Mouse (Mus musculus) B cell, adult 2 months (primary cell): ENCODE data around the gene Hmcn2.

Experiments used
- DNase-seq, 2 experiments: peaks; one replicate each; pipeline ENCODE4 v3.0.0; 2022

Gene Hmcn2

GRCm38 (mm10) chr2:31420914-31421313 lies 106.7 kb downstream of the Hmcn2 start:
- DNase-seq = no peak

GRCm38 (mm10) chr2:31422576-31422975 lies 108.4 kb downstream of the Hmcn2 start:
- DNase-seq = no peak

GRCm38 (mm10) chr2:31431477-31431876 lies 117.3 kb downstream of the Hmcn2 start:
- no peak for DNase-seq

- no peak for DNase-seq
These were observed 120.5 kb downstream of the Hmcn2 start for GRCm38 (mm10) chr2:31434746-31435145.

GRCm38 (mm10) chr2:31435567-31435966 lies 121.4 kb downstream of the Hmcn2 start:
- DNase-seq = peak; percentile 56 to 63

- DNase-seq = no peak
These were observed 123.4 kb downstream of the Hmcn2 start for GRCm38 (mm10) chr2:31437480-31438245.

- no peak for DNase-seq
These were observed 125.4 kb downstream of the Hmcn2 start for GRCm38 (mm10) chr2:31439576-31439975.

- no peak for DNase-seq
These were observed 128.4 kb downstream of the Hmcn2 start for GRCm38 (mm10) chr2:31442480-31443160.

- DNase-seq = no peak
These were observed 131.8 kb downstream of the Hmcn2 start for GRCm38 (mm10) chr2:31446036-31446435.

- no peak for DNase-seq
These were observed 132.2 kb downstream of the Hmcn2 start for GRCm38 (mm10) chr2:31446456-31446855.

GRCm38 (mm10) chr2:31447536-31447935 lies 133.3 kb downstream of the Hmcn2 start:
- no peak for DNase-seq

- DNase-seq = no peak
These were observed 134.7 kb downstream of the Hmcn2 start for GRCm38 (mm10) chr2:31448756-31449440.

- no peak for DNase-seq
These were observed 135.2 kb downstream of the Hmcn2 start for GRCm38 (mm10) chr2:31449441-31449815.

GRCm38 (mm10) chr2:31449902-31450301 lies 135.7 kb downstream of the Hmcn2 start:
- no peak for DNase-seq

GRCm38 (mm10) chr2:31450661-31451060 lies 136.4 kb downstream of the Hmcn2 start:
- DNase-seq = no peak

- no peak for DNase-seq
These were observed 137.3 kb downstream of the Hmcn2 start for GRCm38 (mm10) chr2:31451530-31451929.

GRCm38 (mm10) chr2:31453011-31453410 lies 138.8 kb downstream of the Hmcn2 start:
- DNase-seq = no peak

- no peak for DNase-seq
These were observed 139.5 kb downstream of the Hmcn2 start for GRCm38 (mm10) chr2:31453559-31454177.

GRCm38 (mm10) chr2:31454280-31454679 lies 140.1 kb downstream of the Hmcn2 start:
- no peak for DNase-seq

- DNase-seq = peak in 1 of 2 experiments; percentile 40
These were observed 141.2 kb downstream of the Hmcn2 start for GRCm38 (mm10) chr2:31455418-31455817.

GRCm38 (mm10) chr2:31458460-31458859 lies 144.2 kb downstream of the Hmcn2 start:
- DNase-seq = no peak

GRCm38 (mm10) chr2:31458989-31459936 lies 145.0 kb downstream of the Hmcn2 start:
- peak; percentile 36 for DNase-seq
